Mouse (Mus musculus) lung, postnatal 14 days (tissue): ENCODE measurements around the gene Topors.
"Not testable (repeated sequence)": the region's sequence is repeated elsewhere in the genome, so short reads cannot be mapped to it uniquely, and the experiment has no call there.

ENCODE experiments used
- DNase-seq: peaks from one replicate; pipeline ENCODE4 v3.0.0; 2021

Topors gene

DNA sequence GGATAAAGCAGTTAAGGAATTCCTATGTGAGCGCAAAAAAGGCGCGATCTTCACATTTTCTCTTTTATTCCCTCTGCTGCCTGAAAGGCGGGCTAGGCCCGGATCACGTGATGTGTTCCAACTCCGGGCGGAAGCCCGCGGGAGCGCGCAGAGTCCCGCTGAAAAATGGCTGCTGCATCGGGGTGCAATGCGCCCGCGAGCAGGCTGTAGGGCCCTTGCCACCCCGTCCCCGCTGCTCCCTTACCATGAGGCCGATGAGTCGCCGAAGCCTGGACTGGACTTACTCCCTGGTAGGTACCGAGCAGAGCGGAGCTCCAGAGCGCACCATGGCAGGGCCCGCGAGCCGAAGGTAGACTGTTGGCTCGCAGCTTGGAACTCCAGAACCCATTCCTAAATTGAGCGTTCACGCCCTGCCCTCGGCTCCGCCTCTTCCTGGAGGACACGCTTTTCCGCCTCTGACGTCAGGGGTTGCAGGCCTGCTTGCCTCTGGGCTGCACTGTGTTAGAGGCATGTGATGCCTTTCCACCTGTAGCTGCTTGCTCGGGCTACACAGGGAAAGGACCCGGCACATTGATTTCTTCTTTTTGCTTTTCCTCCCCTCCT, at the start of gene Topors, which contains the start of gene Smim27:
Topors (minus strand) TSS at position 421 of the 603 bp plus-strand sequence.
Smim27 (plus strand) TSS at position 150 of the 603 bp plus-strand sequence.
- DNase-seq: peak; percentile 95

DNA sequence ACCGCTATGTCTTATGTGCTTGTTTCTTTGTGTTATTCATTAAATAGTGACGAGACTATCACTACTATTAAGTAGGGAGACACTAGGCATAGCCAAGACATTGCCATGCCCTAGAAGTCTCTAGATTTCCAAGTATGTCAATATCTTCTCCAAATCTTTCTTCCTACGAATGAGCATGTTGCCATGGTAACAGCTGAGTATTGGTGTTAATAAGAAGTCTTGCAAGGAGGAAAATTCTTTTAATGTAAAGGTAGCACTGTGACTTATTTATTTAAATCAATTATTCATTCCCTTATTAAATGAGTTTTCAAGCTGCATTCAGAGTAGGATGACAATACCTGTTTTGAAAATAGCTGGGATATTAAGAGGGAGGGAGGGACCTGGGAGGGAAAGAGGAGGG, 47.8 kb upstream of the Topors start:
- DNase-seq: no peak

- no peak for DNase-seq
Observed at GRCm38 (mm10) chr4:40313026-40313425, 43.4 kb upstream of the Topors start.

DNA sequence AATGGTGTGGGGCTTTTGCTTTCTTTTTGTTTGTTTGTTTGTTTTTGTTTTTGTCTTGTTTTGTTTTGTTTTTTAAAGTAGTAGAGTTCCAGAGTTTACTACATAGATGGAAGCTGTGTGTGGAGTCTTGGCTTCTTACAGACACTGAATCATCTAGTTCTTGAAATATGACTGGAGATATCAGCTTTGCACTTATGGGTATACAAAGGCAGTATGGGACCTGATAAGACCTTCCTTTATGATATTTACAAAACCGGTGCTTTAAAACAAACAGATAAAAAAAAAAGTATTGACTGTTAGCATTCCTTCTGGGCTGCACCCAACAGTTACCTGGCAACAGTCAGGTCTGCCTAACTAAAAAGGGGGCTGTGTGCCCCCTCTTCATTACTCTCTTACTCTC, 42.6 kb upstream of the Topors start:
- no peak for DNase-seq

GRCm38 (mm10) chr4:40310796-40311383, 41.2 kb upstream of the Topors start:
- no peak for DNase-seq

GRCm38 (mm10) chr4:40309682-40310081, 40.0 kb upstream of the Topors start:
- DNase-seq: no peak

DNA sequence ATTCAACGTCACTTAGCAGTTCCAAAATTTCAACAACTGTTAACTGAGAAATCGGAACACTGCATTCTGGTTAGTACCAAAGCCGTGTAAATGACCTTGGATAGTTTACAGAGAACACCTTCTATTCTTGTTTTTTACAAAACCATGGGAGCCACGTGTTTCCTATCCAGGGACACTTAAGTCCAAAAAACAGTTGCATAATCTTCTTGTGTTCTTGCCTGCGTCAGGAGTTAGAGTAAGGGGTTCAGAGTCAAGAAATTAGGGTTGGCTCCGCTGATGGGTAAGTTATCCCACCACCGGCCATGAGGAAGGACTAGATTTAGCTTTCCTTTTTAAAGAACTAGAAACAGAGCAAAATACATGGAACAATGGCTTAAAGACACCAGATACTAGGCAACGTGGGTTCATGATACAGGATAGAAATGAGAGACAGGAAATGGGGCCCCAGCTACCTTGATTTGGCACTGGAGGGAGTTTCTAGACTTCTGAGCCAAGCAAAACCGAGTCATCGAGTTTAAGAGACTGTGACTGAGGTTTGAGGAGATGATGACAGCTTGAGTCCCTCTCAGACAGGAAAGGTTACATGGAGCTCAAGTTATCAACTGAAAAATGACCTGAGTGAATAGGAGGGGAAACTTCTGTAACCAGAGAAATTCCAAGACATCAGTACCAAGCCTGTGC, 32.9 kb upstream of the Topors start:
- DNase-seq: no peak

DNA sequence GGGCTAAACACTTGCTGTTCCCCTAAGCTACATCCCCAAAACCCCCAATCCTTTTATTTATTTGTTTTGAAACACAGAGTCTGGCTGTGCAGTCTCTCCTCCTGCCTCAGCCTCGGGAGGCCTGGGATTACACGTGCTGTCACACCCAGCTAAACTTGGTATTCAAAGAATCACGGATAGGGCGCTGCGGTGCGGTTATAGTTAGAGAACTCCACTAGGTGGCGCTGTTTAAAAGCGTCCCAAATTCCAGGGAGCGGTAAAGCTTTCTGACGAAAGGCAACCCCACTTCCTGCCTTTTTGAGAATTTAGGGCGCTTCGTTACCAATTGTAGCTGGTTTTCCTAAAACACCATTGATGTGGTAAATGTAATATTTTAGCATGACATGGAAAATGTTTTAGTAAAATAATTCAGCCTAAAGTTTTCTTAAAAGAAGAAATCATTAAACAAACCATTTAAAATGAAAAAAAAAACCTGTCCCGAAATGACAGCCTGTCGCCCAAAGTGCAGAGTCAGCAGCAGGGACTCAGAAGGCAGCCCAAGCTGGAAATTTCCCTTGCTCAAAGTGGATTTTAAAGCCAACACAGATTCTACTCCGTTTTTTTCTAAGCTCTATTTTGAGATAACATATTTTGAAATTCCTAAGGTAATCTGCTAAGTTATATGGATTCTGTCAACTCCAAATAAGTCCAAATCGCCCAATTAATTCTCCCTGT, 31.6 kb upstream of the Topors start:
- DNase-seq: peak; percentile 76

DNA sequence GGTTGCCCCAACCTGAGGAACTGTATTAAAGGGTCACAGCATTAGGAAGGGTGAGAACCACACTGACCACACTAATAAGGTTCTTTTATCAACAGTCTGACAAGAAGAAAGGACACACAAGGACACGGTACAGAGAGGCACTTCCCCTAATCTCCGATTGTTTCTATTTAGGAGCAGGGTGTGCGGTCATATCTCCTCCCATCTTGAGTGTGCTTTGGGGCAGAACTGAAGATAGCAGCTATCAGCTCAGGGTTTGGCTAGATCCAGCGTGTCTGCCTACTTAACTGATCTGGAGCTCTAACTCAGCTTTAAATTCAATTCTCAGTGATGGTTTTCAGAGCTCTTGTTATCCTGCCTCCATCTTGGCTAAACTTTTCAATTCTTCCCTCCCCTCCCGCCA, 29.5 kb upstream of the Topors start:
- no peak for DNase-seq

DNA sequence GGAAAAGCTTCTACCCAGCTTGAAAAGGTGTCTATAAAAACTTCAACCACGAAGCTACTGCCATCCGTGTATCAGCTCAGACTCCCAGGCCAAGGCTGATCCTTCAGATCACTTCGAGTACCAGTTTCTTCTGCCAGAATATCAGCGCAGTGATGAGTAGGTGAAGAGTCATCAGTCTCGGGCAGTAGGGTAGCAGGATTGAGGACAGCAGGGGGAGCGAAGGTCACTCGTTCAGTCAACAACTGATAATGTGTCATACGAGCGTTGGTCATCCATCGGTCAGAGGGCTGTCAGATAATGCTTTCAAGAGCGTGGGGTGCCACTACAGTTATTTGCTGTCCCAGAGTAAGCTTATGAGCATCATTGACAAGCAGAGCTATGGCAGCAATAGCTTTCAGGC, 21.9 kb upstream of the Topors start:
- DNase-seq: not testable (repeated sequence)

DNA sequence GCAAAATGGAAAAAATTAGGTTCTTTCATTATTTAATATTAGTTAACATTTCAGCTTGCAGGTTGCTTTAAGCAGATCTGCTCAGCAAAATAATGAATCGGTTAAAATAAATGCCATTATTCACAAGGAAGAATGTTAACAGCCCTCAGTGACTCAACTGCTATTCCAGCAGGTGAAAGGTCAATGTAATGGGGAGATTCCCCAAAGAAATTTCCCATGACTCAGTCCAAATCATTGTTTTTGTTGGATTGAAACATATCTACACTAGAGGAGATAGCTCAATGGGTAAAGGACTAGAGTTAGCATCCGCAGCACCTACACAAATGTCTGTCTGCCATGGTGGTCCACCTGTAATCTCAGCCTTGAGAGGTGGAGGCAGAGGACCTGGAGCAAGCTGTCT, 19.4 kb upstream of the Topors start:
- DNase-seq: no peak

DNA sequence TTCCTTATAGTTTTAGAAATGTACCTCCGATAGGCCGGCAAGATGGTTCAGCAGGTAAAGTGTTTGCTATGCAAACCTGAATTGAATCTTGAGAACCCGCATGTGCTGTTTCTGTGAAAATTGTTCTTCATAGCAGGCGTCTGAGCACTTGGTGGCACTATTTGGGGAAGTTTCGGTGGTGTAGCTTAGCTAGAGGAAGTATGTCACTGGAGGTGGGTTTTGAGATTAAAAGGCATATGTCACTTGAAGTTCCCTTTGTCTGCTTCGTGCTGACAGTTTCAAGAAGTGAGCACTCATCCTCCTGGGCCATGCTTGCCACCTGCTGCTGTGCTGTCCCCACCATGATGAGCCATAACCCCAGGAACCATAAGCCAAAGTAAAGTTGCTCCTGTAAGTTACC, 17.8 kb upstream of the Topors start:
- DNase-seq: no peak

DNA sequence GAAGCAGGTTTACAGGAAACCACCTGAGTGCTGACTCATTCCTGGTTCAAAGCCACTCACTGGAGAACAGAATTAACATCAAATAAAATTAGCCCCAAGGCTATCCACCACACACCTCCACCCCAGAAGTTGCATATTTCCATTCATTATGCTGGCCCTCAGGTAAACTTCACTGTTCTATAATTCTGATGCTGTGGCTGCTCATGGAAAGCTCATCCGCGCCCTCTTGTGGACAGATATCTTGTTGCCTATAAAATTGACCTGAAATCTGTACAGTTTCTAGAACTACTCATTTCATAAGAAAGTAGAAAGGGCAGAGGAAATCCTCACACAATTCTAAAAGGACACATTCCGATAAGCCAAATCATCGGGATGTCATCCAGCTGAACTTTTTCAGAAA, 15.9 kb upstream of the Topors start:
- peak; percentile 85 for DNase-seq

- peak; percentile 98 for DNase-seq
Observed at GRCm38 (mm10) chr4:40279276-40279900, 9.7 kb upstream of the Topors start, which contains the start of gene Ndufb6. Ndufb6 (minus strand) TSS chr4:40279421.

GRCm38 (mm10) chr4:40278880-40279275, 9.2 kb upstream of the Topors start:
- DNase-seq: no peak

- no peak for DNase-seq
Observed at GRCm38 (mm10) chr4:40268835-40269234, 815 bp downstream of the Topors start.

DNA sequence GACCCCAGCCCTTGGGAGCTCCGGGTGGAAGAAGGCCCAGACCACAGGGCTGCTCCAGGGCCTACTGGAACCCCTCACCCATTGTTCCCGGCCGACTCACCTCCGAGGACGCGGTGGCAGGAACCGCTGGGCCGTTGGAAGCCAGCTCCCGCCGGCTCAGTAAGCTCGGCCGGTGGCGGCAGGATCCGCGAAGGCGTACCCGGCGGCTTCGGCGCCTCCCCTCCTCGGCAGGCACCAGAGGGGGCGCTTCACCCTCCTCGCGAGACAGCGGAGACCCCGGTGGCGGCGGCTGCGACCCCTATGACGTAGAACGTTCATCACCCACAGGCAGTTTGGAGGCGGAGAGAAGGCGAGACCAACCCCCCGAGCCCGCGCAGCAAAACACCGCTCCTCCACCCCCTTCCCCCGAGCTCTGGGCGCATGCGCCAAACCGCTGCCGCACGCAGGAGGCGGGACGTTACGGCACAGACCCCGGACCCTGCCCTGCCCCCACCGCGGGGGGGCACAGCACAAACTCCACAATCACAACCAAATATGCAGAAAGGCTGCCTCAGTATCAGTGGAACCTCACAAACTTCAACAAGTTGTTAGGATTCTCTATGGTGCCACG, 1.3 kb downstream of the Topors start:
- peak; percentile 92 for DNase-seq

GRCm38 (mm10) chr4:40267681-40268080, 2.0 kb downstream of the Topors start:
- peak; percentile 5 for DNase-seq

DNA sequence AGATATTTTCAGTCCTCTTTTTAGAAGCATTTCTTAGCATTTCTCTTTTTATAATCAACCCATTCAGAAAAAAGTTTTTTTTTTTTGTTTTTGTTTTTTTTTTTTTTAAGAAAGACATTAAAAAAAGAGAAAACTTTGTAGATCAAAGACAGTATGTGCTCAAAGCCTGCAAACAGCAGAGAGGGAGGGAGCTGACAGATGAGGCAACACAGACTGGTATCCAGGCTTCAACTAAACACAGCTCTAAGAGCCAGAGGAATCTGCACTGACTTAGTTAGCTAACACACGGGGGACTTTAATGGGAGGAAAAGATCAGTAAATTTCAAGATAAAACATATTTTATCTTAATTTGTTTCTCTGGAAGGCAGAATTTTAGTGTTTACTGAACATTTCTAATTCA, 5.3 kb downstream of the Topors start:
- peak; percentile 26 for DNase-seq

GRCm38 (mm10) chr4:40254385-40255103, 15.1 kb downstream of the Topors start:
- no peak for DNase-seq

- no peak for DNase-seq
Observed at GRCm38 (mm10) chr4:40253766-40254165, 15.9 kb downstream of the Topors start.

DNA sequence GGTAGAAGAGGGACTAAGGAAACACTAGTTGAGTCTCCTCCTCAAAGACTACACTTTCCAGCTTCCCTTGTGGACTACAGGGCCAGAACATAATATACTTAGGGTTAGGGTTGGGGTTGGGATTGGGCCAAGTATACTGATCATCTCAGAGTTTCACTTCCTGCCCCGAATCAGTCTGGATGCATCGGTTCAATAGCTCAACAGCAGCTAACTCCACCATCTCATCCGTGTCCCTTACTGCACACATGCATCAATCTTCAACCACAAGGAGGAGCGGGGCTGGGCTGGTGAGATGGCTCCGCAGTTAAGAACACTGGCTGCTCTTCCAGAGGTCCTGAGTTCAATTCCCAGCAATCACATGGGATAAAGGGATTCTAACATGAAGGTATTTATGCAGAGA, 18.7 kb downstream of the Topors start:
- DNase-seq: no peak
